Mouse (Mus musculus) forebrain, embryonic 15.5 days (tissue): ENCODE measurements around the gene Cdc73. TPM values are rescaled to one million over a fixed set of nuclear protein-coding genes. Genes with fewer than 3 reads are reported as not detected.

Experiments
- ATAC-seq: fragments of 200-750 bp; cut with Nextera tagmentation; replicated peaks from 2 replicates; pipeline ENCODE4 v1.8.0; 2017; ENCODE audit warnings: mild to moderate bottlenecking, moderate TSS enrichment, moderate library complexity
- H3K27ac ChIP-seq: fragments of 300-500 bp; sonication (generic); replicated peaks from 2 replicates; pipeline ENCODE4 v1.5.1; 2015; ENCODE audit warnings: mild to moderate bottlenecking, inconsistent platforms
- H3K27me3 ChIP-seq: fragments of 300-500 bp; sonication (generic); 2 replicates; pipeline ENCODE4 v1.6.1; 2015; ENCODE audit warnings: inconsistent platforms
- H3K36me3 ChIP-seq: fragments of 300-500 bp; sonication (generic); 2 replicates; pipeline ENCODE4 v1.6.1; 2015; ENCODE audit warnings: mild to moderate bottlenecking, inconsistent platforms
- H3K4me1 ChIP-seq: fragments of 300-500 bp; sonication (generic); 2 replicates; pipeline ENCODE4 v1.6.1; 2015; ENCODE audit warnings: inconsistent platforms
- H3K4me2 ChIP-seq: fragments of 300-500 bp; sonication (generic); replicated peaks from 2 replicates; pipeline ENCODE4 v1.6.1; 2015; ENCODE audit warnings: mild to moderate bottlenecking, inconsistent platforms
- H3K4me3 ChIP-seq: fragments of 300-500 bp; sonication (generic); 2 replicates; pipeline ENCODE4 v1.5.1; 2015; ENCODE audit warnings: mild to moderate bottlenecking, inconsistent platforms
- H3K9ac ChIP-seq: fragments of 300-500 bp; sonication (generic); replicated peaks from 2 replicates; pipeline ENCODE4 v1.6.1; 2015; ENCODE audit warnings: mild to moderate bottlenecking, inconsistent platforms
- H3K9me3 ChIP-seq: fragments of 300-500 bp; sonication (generic); 2 replicates; pipeline ENCODE4 v1.6.1; 2016; ENCODE audit warnings: inconsistent platforms
- WGBS: fragments of 180-500 bp; shearing (Covaris S2); methylation state at CpG from one replicate; pipeline ENCODE4 v1.1.7; 2015; ENCODE audit warnings: mixed read lengths; 5-methylcytosine and 5-hydroxymethylcytosine counted together
- polyA plus RNA-seq: library from polyadenylated mRNA; unstranded; fragments of >200 nt; fragmentation: Nextera tagmentation; extraction: Ambion mirVana; gene quantifications from 2 replicates; pipeline ENCODE4 v1.2.1, GENCODE M21; 2015

Gene Cdc73
- polyA plus RNA-seq, 1 experiment from 2014 or later, result 31.0 TPM

DNA sequence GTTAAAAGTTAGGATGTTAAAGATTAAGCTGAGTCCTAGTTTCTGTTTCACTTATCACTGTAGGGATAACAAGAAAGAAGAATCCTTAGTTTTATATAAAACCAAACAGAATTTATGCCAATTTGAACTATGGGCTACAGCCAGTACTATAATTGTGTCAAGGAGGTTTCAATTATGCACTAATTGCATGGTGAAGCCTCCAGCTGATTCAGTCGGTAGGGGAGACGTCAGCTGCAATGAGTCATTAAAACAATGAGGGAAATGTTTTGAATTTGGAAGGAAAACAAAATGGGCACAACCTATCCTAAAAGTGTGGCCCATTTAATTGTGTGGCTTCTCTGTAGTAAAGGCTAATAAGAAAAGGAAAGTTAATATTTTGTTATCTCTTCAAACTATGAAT, 82.9 kb downstream of the Cdc73 start:
- no peak; the same call in 1 of the 2 replicates for ATAC-seq
- WGBS, result 5% methylated on average over 2 of the region's 2 CpGs
- no peaks in the 10 kb centered on the region for H3K9me3 ChIP-seq

DNA sequence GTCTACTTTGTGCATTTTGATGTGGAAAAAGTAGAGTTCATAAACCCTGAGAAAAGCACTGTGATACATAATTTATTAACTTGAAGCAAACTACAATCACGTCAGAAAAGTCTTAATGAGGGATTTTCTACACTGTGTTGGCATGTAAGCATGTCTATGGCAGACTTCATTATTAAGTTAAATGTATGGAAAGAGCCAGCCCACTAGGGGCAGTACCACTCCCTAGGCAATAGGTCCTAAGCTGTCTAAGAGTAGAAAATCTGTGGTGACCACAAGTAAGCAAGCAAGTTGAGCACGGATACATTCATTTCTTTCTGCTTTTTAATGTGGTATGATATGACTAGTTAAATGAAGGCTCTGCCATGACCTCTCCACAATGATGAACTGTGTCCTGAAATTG, 89.8 kb downstream of the Cdc73 start:
- H3K4me2 ChIP-seq, result no peak overlapping the region
- ATAC-seq, result no peak
- no peak overlapping the region for H3K4me3 ChIP-seq
- no peaks in the 10 kb centered on the region for H3K4me1 ChIP-seq
- no peaks in the 10 kb centered on the region for H3K9me3 ChIP-seq
- 89% methylated on average over 2 of the region's 2 CpGs for WGBS
- peaks cover 14% of the 10 kb centered on the region for H3K36me3 ChIP-seq
- no peak overlapping the region for H3K27ac ChIP-seq
- no peak overlapping the region for H3K9ac ChIP-seq
- H3K27me3 ChIP-seq, result no peaks in the 10 kb centered on the region

More for the DNA sequence above, 82.9 kb downstream of the Cdc73 start:
- Histone ChIP-seq H3K27me3 (no peaks in the 10 kb centered on the region), H3K27ac (no peak overlapping the region), H3K9ac (no peak overlapping the region), H3K4me3 (no peak overlapping the region), H3K4me1 (no peaks in the 10 kb centered on the region), H3K36me3 (peaks cover 12% of the 10 kb centered on the region), H3K4me2 (no peak overlapping the region)

DNA sequence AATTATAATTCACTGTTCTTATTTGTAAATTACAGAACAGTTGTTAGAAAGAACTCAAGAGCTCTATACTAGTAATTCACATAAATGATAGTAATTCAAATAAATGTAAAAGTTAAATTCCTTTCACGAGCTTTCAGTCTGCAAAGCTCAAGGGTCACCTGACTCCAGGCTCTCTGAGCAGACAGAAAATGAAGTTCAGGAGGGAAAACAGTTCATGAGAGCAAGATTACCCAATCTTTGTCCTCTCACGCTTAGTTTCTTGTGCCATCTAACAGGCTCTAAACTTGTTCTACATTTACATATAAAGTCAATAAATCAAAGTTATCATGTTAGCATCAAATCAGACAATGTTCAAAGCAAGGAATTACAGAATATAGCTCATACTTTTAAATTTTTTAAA, 93.8 kb downstream of the Cdc73 start:
- WGBS, result 83% methylated on average over 2 of the region's 2 CpGs

DNA sequence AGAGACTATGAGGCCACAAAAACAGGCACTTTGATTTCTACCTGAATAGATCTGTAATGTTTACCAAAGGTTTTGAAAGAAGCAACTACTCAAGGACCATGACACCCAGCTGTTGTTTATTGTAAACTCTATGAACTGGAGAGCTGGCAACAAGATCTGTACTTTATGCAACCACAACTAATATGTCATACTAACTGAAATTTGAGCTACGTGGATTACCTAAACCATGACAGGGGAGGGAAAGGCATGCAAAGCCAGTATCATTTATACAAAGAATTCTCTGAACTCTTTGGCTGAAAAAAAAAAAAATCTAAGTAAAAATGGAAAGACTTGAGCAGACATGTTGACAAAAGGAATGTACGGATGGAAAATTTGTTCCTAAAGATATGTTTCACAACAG, 105.8 kb downstream of the Cdc73 start:
- H3K4me1 ChIP-seq, result no peaks in the 10 kb centered on the region
- no peak overlapping the region for H3K4me2 ChIP-seq
- no peaks in the 10 kb centered on the region for H3K27me3 ChIP-seq
- H3K9ac ChIP-seq, result no peak overlapping the region
- no peak overlapping the region for H3K4me3 ChIP-seq
- no peaks in the 10 kb centered on the region for H3K36me3 ChIP-seq
- no peaks in the 10 kb centered on the region for H3K9me3 ChIP-seq
- WGBS, result 92% methylated on average over 2 of the region's 2 CpGs
- no peak for ATAC-seq
- no peak overlapping the region for H3K27ac ChIP-seq

More for the DNA sequence above, 93.8 kb downstream of the Cdc73 start:
- Histone ChIP-seq H3K9ac (no peak overlapping the region), H3K27ac (no peak overlapping the region), H3K4me1 (no peaks in the 10 kb centered on the region), H3K4me2 (no peak overlapping the region), H3K27me3 (no peaks in the 10 kb centered on the region), H3K9me3 (no peaks in the 10 kb centered on the region), H3K4me3 (no peak overlapping the region), H3K36me3 (peaks cover 4% of the 10 kb centered on the region)
- no peak for ATAC-seq

DNA sequence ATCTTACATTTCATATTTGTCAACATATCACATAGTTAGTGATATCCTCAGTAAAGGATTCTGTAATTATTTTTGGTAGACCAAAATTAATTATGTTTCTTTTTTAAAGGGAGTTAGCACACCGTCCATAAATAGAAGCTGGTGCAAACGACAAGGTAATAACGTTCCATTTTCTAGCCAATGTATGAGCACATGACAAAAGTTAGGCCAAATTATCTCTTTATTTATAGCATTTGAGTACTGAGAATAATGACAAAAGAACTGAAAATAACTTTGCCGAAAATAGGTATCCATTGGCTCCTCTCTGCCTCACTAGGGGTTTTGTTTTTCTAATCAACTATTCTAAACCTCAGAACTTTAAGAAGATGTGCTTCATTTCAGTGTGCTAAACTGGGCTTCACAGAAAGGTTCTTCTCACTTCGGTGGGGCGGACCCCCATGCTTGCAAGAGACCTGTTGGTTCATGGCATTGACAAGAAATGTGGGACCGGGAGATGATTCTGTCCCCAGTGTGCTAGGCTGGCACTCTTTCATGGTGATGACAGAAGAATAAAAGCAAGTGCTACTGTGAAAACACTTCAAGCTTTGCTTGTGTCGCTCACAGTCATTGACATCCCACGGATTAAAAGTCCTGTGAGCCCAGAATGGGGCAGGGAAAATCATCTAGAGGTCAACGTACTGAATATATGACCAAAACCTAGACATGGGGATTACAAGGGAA, 125.7 kb downstream of the Cdc73 start:
- Histone ChIP-seq H3K36me3 (no peaks in the 10 kb centered on the region), H3K4me3 (no peak overlapping the region), H3K4me2 (no peak overlapping the region), H3K27me3 (no peaks in the 10 kb centered on the region), H3K4me1 (no peaks in the 10 kb centered on the region), H3K9ac (no peak overlapping the region), H3K9me3 (no peaks in the 10 kb centered on the region), H3K27ac (no peak overlapping the region)
- 86% methylated on average over 10 of the region's 10 CpGs for WGBS
- no peak for ATAC-seq

DNA sequence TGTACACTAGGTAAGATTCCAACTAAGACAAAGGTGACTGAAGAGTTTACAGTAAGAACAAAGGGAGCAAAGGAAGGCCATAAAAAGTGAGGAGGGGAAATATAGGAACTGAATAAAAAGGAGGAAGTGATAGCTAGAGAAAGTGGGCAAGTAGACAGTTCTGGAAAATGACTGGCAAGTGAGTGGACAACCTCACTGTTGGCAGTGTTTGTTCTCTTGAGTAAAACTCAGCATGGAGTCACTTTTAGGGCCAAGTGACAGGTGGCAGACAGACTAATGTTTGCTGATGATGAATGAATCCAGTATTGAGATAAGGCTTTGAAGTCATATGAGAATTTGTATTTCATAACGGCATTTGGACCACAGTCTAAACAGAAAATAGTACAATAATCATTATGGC, 144.5 kb downstream of the Cdc73 start:
- H3K9me3 ChIP-seq, result no peaks in the 10 kb centered on the region
- no peak for ATAC-seq
- 87% methylated on average over 1 of the region's 1 CpGs for WGBS
- no peaks in the 10 kb centered on the region for H3K4me1 ChIP-seq
- H3K4me3 ChIP-seq, result no peak overlapping the region
- H3K27me3 ChIP-seq, result no peaks in the 10 kb centered on the region
- H3K36me3 ChIP-seq, result no peaks in the 10 kb centered on the region
- no peak overlapping the region for H3K4me2 ChIP-seq
- H3K27ac ChIP-seq, result no peak overlapping the region
- no peak overlapping the region for H3K9ac ChIP-seq

DNA sequence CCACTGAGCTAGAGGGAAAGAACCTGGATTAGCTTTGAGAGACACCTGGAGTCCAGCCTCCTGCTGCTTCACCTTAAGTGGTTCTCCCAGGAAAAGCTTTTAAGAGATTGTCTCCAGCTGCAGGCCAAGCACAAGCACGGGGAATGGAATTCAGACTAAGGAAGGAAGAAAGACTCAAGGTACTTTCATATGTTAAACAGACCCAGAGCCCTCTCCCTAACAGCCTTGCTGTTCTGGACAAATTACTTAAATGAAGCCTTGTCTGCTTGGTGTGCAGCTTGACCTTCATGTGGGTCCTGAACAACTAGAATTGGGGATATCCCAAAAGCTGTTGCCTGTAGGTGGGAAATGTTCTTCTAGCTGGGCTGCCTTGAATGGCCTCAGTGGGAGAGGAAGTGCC, 147.2 kb downstream of the Cdc73 start:
- Histone ChIP-seq H3K27me3 (no peaks in the 10 kb centered on the region), H3K9ac (no peak overlapping the region), H3K9me3 (no peaks in the 10 kb centered on the region), H3K4me3 (no peak overlapping the region), H3K27ac (no peak overlapping the region), H3K4me2 (no peak overlapping the region), H3K36me3 (no peaks in the 10 kb centered on the region), H3K4me1 (no peaks in the 10 kb centered on the region)
- WGBS, result 4% methylated on average over 1 of the region's 1 CpGs
- ATAC-seq, result no peak

DNA sequence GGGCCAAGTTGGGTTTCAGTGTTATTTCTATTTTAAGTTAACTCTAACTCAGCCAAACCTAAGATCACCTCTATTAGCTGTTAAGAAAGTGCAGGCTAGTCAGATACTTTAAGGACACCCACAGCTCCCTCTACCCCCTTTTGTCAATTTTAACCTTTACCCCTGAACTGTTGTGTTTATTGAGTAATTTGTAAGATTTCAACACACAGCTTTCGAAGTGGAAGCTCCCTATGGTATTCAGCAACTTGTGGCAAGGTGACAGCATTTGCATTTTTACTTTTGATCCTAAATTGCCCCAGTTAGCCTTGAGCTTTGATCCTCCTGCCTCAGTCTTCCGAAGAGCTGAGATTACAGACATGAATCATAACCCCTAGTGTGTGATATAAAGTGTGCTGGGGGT, 148.1 kb downstream of the Cdc73 start:
- no peak for ATAC-seq
- Histone ChIP-seq H3K9me3 (no peaks in the 10 kb centered on the region), H3K36me3 (no peaks in the 10 kb centered on the region), H3K27ac (no peak overlapping the region), H3K4me3 (no peak overlapping the region), H3K4me2 (no peak overlapping the region), H3K27me3 (no peaks in the 10 kb centered on the region), H3K4me1 (no peaks in the 10 kb centered on the region), H3K9ac (no peak overlapping the region)
- 50% methylated on average over 2 of the region's 2 CpGs for WGBS

Other genes starting within 250 kb of the Cdc73 start
- 6.8 and 7.6 TPM in 2 replicates for gene B3galt2, start 62.2 kb downstream of the Cdc73 start, polyA plus RNA-seq
- gene Glrx2, start 13.4 kb upstream of the Cdc73 start, polyA plus RNA-seq, result 177 TPM in 2 replicates
- gene Trove2, start 74.2 kb upstream of the Cdc73 start, polyA plus RNA-seq, result 48.1 and 53.3 TPM in 2 replicates
- 63.5 and 73.4 TPM in 2 replicates for gene Uchl5, start 74.4 kb upstream of the Cdc73 start, polyA plus RNA-seq